Mouse (Mus musculus): ENCODE results near the gene Wiz.
A peak's percentile ranks its signal among the peaks of the same experiment; 100 is the strongest.

Wiz gene

GRCm38 (mm10) chr17:32389101-32389659 is at the start of gene Wiz:
Wiz (minus strand) TSS chr17:32389439.
- peak; percentile 94 for DNase-seq (ENCODE audit: low read depth, low spot score)

DNA sequence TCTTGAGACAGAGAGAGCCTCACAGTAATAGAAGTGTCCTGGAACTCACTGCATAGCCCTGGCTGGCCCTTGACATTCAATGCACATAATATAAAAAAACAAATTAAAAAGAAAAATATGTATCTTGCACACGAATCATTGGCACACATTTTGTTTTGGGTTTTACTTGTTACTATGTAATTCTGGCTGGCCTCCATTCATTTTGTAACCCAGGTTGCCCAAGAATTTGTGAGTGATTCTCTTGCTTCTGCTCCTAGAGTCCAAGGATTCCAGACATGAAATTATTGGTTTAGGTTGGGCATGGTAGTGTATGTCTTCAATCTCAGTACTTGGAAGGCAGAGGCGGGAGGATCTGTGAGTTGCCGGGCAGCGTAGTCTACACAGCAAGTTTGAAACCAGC is 47.9 kb upstream of the Wiz start:
- DNase-seq (ENCODE audit: low read depth, low spot score) = no peak

GRCm38 (mm10) chr17:32435151-32435550 is 45.9 kb upstream of the Wiz start:
- DNase-seq (ENCODE audit: low read depth, low spot score) = no peak

- no peak for DNase-seq (ENCODE audit: low read depth, low spot score)
Measured at GRCm38 (mm10) chr17:32434324-32434723, 45.1 kb upstream of the Wiz start.

GRCm38 (mm10) chr17:32431972-32432371 is 42.7 kb upstream of the Wiz start:
- DNase-seq (ENCODE audit: low read depth, low spot score) = peak; percentile 85

DNA sequence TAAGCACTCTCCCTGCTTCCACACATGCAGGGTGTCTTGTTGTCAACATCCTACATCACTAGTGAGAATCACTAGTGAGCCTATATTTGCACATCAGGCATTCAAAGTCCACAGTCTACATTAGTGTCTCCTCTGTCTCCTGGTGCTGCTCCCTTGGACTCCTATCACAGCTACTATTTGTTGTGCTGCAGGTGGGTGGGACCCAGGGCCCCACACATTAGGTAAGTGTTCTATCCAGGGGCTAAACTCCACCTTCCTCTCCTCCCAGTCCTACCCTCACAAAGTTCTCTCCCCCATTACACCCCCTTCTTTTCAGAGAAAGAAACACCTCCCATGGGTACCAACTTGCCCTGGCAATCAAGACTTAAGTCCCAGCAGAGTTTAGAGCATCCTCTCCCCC is 37.4 kb upstream of the Wiz start:
- no peak for DNase-seq (ENCODE audit: low read depth, low spot score)

- peak; percentile 79 for DNase-seq (ENCODE audit: low read depth, low spot score)
Measured at GRCm38 (mm10) chr17:32424034-32424433, 34.8 kb upstream of the Wiz start, which contains the start of gene Pglyrp2. Pglyrp2 (minus strand) TSS chr17:32424167.

DNA sequence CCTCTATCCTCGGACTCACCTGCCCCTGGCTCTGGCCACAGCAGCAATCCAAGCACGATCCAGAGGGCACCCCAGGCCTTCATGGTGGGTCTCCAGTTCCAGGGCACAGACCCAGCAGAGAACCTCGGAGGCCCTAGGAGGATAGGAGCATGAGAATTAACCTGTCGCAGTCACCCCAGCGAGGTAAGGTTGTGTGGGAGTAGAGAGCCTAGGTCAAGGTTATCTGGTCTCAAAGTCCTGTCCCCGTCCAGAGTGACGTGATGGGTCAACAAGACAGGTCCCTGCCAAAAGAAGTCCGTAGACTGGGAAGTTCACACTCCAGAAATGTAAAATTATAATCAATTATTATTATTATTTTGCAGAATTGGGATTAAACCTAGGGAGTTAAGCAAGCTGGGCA is 31.5 kb upstream of the Wiz start:
- no peak for DNase-seq (ENCODE audit: low read depth, low spot score)

DNA sequence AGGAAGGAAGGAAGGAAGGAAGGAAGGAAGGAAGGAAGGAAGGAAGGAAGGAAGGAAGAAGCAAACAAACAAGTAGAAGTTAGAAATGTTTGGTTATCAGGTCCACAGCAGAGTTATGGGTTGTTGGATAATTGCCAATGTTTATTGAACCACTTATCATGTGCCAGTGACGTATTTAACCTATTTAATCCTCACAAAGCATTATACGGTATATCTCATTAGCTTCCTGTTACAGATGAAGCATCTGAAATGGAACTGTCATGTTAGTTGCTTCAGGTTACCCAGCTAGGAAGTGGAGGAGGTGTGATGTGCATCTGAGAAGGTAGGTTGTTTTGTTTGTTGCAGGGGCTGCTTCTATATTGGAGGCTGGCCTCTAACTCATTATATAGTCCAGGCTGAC is 30.8 kb upstream of the Wiz start:
- DNase-seq (ENCODE audit: low read depth, low spot score) = no peak

DNA sequence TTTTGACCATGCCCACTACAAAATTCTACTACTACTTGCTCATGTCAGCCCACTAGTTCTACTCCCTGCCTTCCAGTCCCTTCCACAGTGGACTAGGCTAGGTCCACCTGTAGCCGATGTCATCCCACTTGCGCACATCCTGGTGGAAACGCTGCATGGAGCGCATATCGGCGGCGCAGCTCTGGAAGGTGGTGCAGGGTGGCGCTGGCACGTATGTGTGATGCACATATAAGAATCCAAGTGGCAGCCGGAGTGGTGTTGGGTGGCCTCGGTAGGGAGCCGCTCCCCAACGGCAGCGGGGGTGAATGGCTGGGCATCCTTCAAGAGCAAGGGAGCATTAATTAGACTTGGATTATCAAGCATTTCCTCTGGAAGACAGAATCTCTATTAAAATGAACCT is 27.5 kb upstream of the Wiz start:
- DNase-seq (ENCODE audit: low read depth, low spot score) = no peak

- DNase-seq (ENCODE audit: low read depth, low spot score) = no peak
Measured at GRCm38 (mm10) chr17:32415417-32416020, 26.3 kb upstream of the Wiz start.

GRCm38 (mm10) chr17:32411898-32412297 is 22.7 kb upstream of the Wiz start:
- DNase-seq (ENCODE audit: low read depth, low spot score) = no peak

DNA sequence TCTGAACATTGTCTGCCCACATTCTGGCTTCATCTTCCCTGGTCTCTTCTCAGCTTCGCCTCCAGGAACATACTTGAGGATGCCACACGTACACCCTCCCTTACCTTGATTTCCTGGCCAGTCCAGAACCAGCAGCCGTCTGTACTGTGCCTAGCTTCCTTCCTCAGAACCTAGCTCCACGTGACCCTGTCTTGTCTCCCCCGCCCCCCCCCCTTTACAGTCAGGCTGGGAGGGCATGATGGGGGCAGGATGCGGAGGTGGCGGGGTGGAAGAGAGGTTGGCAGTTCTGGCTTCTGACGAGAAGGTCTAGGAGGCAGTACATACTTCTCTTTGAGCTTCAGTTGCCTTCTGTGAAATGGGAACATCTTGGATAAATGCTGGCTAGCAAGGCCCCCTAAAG is 14.2 kb upstream of the Wiz start, which contains the start of gene Rasal3:
Gene Rasal3, minus strand, starts transcription at position 167 of the 400 bp plus-strand sequence.
- peak; percentile 90 for DNase-seq (ENCODE audit: low read depth, low spot score)

- peak; percentile 80 for DNase-seq (ENCODE audit: low read depth, low spot score)
Measured at GRCm38 (mm10) chr17:32402779-32403157, 13.5 kb upstream of the Wiz start.

DNA sequence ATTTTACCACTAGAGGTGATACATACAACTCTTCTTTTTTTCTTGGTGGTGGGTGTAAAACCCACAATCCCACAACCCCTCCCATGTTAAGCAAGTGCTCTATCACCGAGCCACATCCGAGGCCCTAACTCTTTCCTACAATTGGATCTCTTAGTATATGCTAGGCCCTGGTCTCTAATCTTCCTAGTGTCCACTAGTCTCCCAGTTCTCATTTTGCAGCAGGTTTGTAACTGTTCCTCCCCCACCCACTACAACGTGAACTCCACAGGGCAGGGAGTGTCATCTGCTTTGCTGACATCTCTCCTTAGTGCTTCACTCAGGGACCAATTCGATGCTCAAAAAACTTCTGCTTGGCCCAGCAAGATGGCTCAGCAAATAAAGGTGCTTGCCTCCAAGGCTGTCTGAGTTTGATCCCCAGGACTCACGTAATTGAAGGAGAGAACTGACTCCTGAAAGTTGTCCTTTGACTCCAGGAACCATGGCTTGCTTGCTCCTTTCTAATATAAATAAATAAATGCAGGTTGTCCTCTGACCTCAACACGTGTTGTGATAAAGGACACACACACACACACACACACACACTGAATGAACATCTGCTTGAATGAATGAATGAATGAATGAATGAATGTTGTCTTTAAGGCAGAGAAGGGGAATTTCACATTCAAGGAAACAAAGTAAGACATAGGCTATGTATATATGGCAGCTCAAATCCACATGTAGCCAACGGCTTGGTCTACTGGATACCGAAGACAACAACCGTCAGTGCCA is 13.0 kb upstream of the Wiz start:
- DNase-seq (ENCODE audit: low read depth, low spot score) = peak; percentile 46

DNA sequence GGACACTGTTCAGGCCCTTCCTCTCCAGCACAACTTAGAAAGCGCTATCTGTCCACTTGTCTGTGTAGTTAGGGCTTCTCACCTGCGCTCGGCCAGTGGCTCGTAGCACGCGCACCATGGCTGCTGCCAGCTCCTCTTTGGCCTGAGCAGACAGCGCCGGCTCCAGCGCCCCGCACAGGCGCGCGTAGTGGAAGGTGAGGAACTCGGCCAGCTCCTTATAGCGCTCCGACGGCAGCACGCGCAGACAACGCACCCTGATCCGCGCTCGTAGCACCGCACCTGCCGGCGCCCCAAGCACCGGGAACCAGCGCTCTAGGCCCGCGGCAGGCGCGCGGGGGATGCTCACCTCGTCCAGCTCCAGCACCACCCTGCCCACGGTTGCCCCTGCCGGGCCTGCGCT is 7.0 kb upstream of the Wiz start:
- DNase-seq (ENCODE audit: low read depth, low spot score) = no peak

- DNase-seq (ENCODE audit: low read depth, low spot score) = no peak
Measured at GRCm38 (mm10) chr17:32393944-32394343, 4.7 kb upstream of the Wiz start.

- no peak for DNase-seq (ENCODE audit: low read depth, low spot score)
Measured at GRCm38 (mm10) chr17:32388370-32389100, 704 bp downstream of the Wiz start.

DNA sequence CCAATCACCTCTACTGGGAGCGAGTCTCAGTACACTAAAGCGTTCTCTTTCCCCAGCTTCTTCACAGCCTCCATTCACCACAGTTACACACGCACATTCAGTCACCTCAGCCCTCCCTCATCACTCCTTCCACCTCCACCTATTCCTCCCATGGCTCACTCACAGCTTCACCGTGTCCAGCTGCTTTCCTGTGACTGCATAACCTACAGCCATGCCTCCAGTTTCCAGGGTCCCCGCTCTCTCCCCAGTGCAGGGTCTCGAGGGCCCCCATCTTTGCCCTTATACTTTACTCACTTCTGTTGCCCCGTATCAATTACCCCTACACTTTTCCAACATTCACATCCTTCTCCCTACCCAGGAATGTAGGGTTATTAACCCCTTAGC is 1.3 kb downstream of the Wiz start:
- DNase-seq (ENCODE audit: low read depth, low spot score) = no peak

GRCm38 (mm10) chr17:32386659-32387432 is 2.4 kb downstream of the Wiz start:
- DNase-seq (ENCODE audit: low read depth, low spot score) = peak; percentile 81

DNA sequence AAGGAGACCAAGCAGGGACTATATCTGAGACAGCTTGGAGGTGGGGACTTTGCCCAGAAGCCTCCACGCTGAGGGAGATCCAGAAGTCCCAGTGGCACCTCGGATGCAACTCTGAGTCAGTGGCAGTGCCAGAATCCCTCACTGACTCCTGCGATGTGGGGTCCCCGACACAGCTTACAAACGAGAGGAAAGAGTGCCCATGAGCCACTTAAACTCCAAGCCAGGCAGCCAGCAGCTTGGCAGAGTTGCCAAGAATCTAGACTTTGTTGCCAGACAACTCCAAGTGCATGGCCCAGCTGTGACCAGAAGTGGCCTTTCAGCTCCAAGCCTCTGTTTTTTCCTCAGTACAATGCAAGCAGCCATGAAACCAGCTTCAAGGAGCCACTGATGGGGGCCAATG is 5.6 kb downstream of the Wiz start:
- DNase-seq (ENCODE audit: low read depth, low spot score) = no peak

GRCm38 (mm10) chr17:32382576-32382975 is 6.7 kb downstream of the Wiz start:
- no peak for DNase-seq (ENCODE audit: low read depth, low spot score)

All from CD4-positive, CD25-positive, alpha-beta regulatory T cell, adult 2 months (primary cell).